Mouse (Mus musculus): ENCODE measurements at regions not wholly inside any gene's neighbourhood (a gene's known extent, or its start where the extent isn't known, plus 50 kb on each side); places are given as distances from the start of the nearest gene placed in this dataset.

- DNase-seq (ENCODE audit: low spot score in 2 of 2): no peak
Measured at GRCm38 (mm10) chr6:143631581-143631980, 464.6 kb downstream of the Etnk1 start.

GRCm38 (mm10) chr6:143633710-143634109, 466.7 kb downstream of the Etnk1 start:
- no peak for DNase-seq (ENCODE audit: low spot score in 2 of 2)

- DNase-seq (ENCODE audit: low spot score in 2 of 2): no peak
Measured at GRCm38 (mm10) chr6:143634334-143634733, 467.3 kb downstream of the Etnk1 start.

GRCm38 (mm10) chr6:143635043-143635442, 468.0 kb downstream of the Etnk1 start:
- no peak for DNase-seq (ENCODE audit: low spot score in 2 of 2)

GRCm38 (mm10) chr6:143640652-143641051, 473.6 kb downstream of the Etnk1 start:
- DNase-seq (ENCODE audit: low spot score in 2 of 2): no peak

- no peak for DNase-seq (ENCODE audit: low spot score in 2 of 2)
Measured at GRCm38 (mm10) chr6:143642052-143642451, 475.0 kb downstream of the Etnk1 start.

- DNase-seq (ENCODE audit: low spot score in 2 of 2): no peak
Measured at GRCm38 (mm10) chr6:143645989-143646388, 479.0 kb downstream of the Etnk1 start.

GRCm38 (mm10) chr6:143648501-143648900, 481.5 kb downstream of the Etnk1 start:
- DNase-seq (ENCODE audit: low spot score in 2 of 2): no peak

- no peak for DNase-seq (ENCODE audit: low spot score in 2 of 2)
Measured at GRCm38 (mm10) chr6:143656576-143656975, 489.6 kb downstream of the Etnk1 start.

GRCm38 (mm10) chr6:143660837-143661236, 493.8 kb downstream of the Etnk1 start:
- no peak for DNase-seq (ENCODE audit: low spot score in 2 of 2)

GRCm38 (mm10) chr6:143663306-143663705, 496.3 kb downstream of the Etnk1 start:
- no peak for DNase-seq (ENCODE audit: low spot score in 2 of 2)

- DNase-seq (ENCODE audit: low spot score in 2 of 2): no peak
Measured at GRCm38 (mm10) chr6:143665374-143665773, 498.4 kb downstream of the Etnk1 start.

GRCm38 (mm10) chr6:143668551-143668950, 501.5 kb downstream of the Etnk1 start:
- DNase-seq (ENCODE audit: low spot score in 2 of 2): no peak

GRCm38 (mm10) chr6:143669446-143670130, 502.6 kb downstream of the Etnk1 start:
- DNase-seq (ENCODE audit: low spot score in 2 of 2): no peak

- DNase-seq (ENCODE audit: low spot score in 2 of 2): no peak
Measured at GRCm38 (mm10) chr6:143690131-143690530, 523.1 kb downstream of the Etnk1 start.

GRCm38 (mm10) chr6:143690866-143691265, 523.8 kb downstream of the Etnk1 start:
- no peak for DNase-seq (ENCODE audit: low spot score in 2 of 2)

- DNase-seq (ENCODE audit: low spot score in 2 of 2): no peak
Measured at GRCm38 (mm10) chr6:143697997-143698396, 531.0 kb downstream of the Etnk1 start.

GRCm38 (mm10) chr6:143703984-143704383, 537.0 kb downstream of the Etnk1 start:
- DNase-seq (ENCODE audit: low spot score in 2 of 2): no peak

GRCm38 (mm10) chr6:143706451-143706850, 539.4 kb downstream of the Etnk1 start:
- DNase-seq (ENCODE audit: low spot score in 2 of 2): no peak

- DNase-seq (ENCODE audit: low spot score in 2 of 2): no peak
Measured at GRCm38 (mm10) chr6:143714461-143714860, 547.4 kb downstream of the Etnk1 start.

- no peak for DNase-seq (ENCODE audit: low spot score in 2 of 2)
Measured at GRCm38 (mm10) chr6:143750074-143750473, 583.1 kb downstream of the Etnk1 start.

GRCm38 (mm10) chr6:143751076-143752070, 584.4 kb downstream of the Etnk1 start:
- DNase-seq (ENCODE audit: low spot score in 2 of 2): no peak

GRCm38 (mm10) chr6:143757462-143757861, 590.4 kb downstream of the Etnk1 start:
- no peak for DNase-seq (ENCODE audit: low spot score in 2 of 2)
